Mouse (Mus musculus): ENCODE results near the gene Lrrc3c.
"Not testable (repeated sequence)": the region's sequence is repeated elsewhere in the genome, so short reads cannot be mapped to it uniquely, and the experiment has no call there.

Lrrc3c gene

GRCm38 (mm10) chr11:98623981-98624380, 25.9 kb downstream of the Lrrc3c start:
- in situ Hi-C loops (cut with MboI, MseI): not testable (repeated sequence)

DNA sequence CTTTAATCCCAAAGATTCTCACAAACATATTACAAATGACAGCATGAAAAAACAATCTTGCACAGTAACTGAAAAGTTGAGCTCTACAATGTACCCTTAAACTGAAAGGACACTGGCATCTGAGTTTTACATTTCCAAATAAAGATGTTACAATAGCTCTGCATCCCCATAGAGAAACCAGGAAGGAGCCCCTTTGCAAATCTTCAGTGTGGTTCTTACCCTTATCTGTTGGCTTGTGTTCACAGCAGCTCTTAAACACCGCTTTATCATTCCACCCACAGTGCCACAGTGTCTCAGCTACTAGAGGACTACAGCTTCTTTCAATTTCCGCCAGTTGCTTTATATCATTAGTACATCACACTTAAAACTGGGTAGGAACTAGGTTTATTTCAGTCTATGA, 26.3 kb downstream of the Lrrc3c start:
- in situ Hi-C loops (cut with MboI, MseI): not testable (repeated sequence)

GRCm38 (mm10) chr11:98625611-98626410, 27.7 kb downstream of the Lrrc3c start, which contains the start of the genes Gm12355 and Gsdma3:
Gm12355 (minus strand) TSS chr11:98625661.
Gsdma3 (plus strand) TSS chr11:98626360.
- in situ Hi-C loops (cut with MboI, MseI): loop anchor here in 1 of 2 experiments (25.0 kb wide), 2 partner anchors 189 to 1239 kb away; partner anchors contain the start of genes Grb7 and Mien1

- in situ Hi-C loops (cut with MboI, MseI): loop anchor here in 1 of 2 experiments (25.0 kb wide), 2 partner anchors 191 to 1241 kb away; partner anchors contain the start of genes Grb7 and Mien1
These were observed 30.6 kb downstream of the Lrrc3c start for GRCm38 (mm10) chr11:98628706-98629105.

GRCm38 (mm10) chr11:98630646-98631045, 32.6 kb downstream of the Lrrc3c start:
- in situ Hi-C loops (cut with MboI, MseI): loop anchor here (10.0 to 25.0 kb wide), 3 partner anchors 64 to 1243 kb away; partner anchors contain the start of genes Grb7 (in 1 of the 2) and Mien1 (in 1 of the 2)

GRCm38 (mm10) chr11:98635312-98635970, 37.4 kb downstream of the Lrrc3c start:
- in situ Hi-C loops (cut with MboI, MseI): loop anchor here (5.0 to 25.0 kb wide), 4 partner anchors 37 to 1248 kb away; partner anchors contain the start of genes Grb7 (in 1 of the 2) and Mien1 (in 1 of the 2)

- in situ Hi-C loops (cut with MboI, MseI): loop anchor here (5.0 to 25.0 kb wide), 4 partner anchors 35 to 1250 kb away; partner anchors contain the start of genes Grb7 (in 1 of the 2) and Mien1 (in 1 of the 2)
These were observed 39.4 kb downstream of the Lrrc3c start for GRCm38 (mm10) chr11:98637501-98637900.

DNA sequence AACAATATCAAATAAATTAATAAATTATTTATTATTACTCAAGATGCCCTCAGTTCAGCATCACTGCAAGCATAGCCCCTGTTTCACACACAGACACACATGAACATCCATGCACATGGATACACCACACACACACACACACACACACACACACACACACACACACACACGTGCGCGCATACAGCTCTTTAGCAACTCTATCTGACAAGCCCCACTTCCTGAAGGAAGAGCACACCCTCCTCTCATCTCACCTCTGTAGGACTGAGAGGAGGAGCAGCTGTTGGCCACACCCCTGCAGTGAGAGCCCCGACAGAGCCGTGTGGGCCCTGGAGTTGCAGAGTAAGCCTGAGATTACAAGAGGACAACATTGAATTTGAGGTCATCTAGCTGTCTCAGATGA, 42.0 kb downstream of the Lrrc3c start:
- in situ Hi-C loops (cut with MboI, MseI): loop anchor here in 1 of 2 experiments (25.0 kb wide), 2 partner anchors 203 to 1253 kb away; partner anchors contain the start of genes Grb7 and Mien1

DNA sequence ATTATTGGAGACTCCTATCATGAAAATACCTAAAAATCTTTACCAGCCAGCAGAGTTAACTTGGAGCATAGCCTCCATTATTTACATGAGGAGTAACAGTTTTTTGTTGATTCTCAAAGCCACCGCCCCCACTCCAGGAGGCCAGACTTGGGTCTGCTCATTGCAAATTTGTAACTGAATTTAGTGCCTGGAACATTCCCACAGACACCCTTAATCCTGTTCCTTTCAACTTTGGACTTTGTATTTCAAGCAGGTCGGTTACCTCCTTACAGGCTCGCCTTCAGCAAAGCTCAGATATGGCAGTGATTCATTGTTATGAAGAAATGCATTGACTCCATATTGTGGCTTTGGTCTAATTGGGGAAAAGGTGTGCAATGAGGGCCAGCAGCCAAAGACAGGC, 46.7 kb downstream of the Lrrc3c start:
- in situ Hi-C loops (cut with MboI, MseI): loop anchor here (5.0 to 25.0 kb wide), 3 partner anchors 37 to 1257 kb away; partner anchors contain the start of genes Grb7 (in 1 of the 2) and Mien1 (in 1 of the 2)

- in situ Hi-C loops (cut with MboI, MseI): loop anchor here (5.0 to 25.0 kb wide), 3 partner anchors 39 to 1259 kb away; partner anchors contain the start of genes Grb7 (in 1 of the 2) and Mien1 (in 1 of the 2)
These were observed 47.9 kb downstream of the Lrrc3c start for GRCm38 (mm10) chr11:98645946-98646345.

GRCm38 (mm10) chr11:98646459-98646858, 48.4 kb downstream of the Lrrc3c start, which contains the start of gene Gsdma2:
Gsdma2 (plus strand) TSS chr11:98646759.
- in situ Hi-C loops (cut with MboI, MseI): loop anchor here (5.0 to 25.0 kb wide), 3 partner anchors 39 to 1259 kb away; partner anchors contain the start of genes Grb7 (in 1 of the 2) and Mien1 (in 1 of the 2)
